In genomic region chr17:47611661-47611982, GRCm38 (mm10) we compare ENCODE assay signal across 8 mouse cellular contexts. TPM values are rescaled to one million over a fixed set of nuclear protein-coding genes. Genes with fewer than 3 reads are reported as not detected.
A peak's percentile ranks its signal among the peaks of the same experiment; 100 is the strongest.
DNase-seq lines count a peak whose midpoint lies in the region; ATAC-seq and TF ChIP-seq lines count a peak whose summit lies in the region.

No protein-coding gene starts in this region.

- peak overlapping the region; percentile 65 for H3K4me3 ChIP-seq in heart, postnatal 0 days (ENCODE audit: low read depth, low read length)
- H3K4me3 ChIP-seq in bone marrow, adult 2 months (replicated peaks; ENCODE audit: control insufficient read depth, low read depth, low read length): peak overlapping the region; percentile 96
- peak overlapping the region; percentile 79 for H3K4me3 ChIP-seq in hindbrain, embryonic 14.5 days (replicated peaks; ENCODE audit: low read length)
- peak overlapping the region; percentile 87 for H3K4me3 ChIP-seq in midbrain, embryonic 11.5 days (ENCODE audit: low read depth, low read length)

- no peak for TF ChIP-seq EP300 in heart, postnatal 0 days (IDR thresholded peaks at IDR 0.05; ENCODE audit: low read depth)

- under 1% methylated on average over 13 of the region's 13 CpGs for WGBS in heart, postnatal 0 days
- WGBS in bone marrow, adult 2 months: 0% methylated on average over 13 of the region's 13 CpGs
- WGBS in hindbrain, embryonic 14.5 days: under 1% methylated on average over 13 of the region's 13 CpGs
- WGBS in midbrain, embryonic 11.5 days: 0% methylated on average over 13 of the region's 13 CpGs

- peak; percentile 14; the same call in 1 of the 2 replicates for ATAC-seq in heart, postnatal 0 days (ENCODE audit: insufficient read depth, low read depth)
- ATAC-seq in hindbrain, embryonic 14.5 days (ENCODE audit: low FRiP score): no peak; the same call in 1 of the 2 replicates
- ATAC-seq in midbrain, embryonic 11.5 days (ENCODE audit: low FRiP score): no peak; the same call in 1 of the 2 replicates

- H3K27ac ChIP-seq in heart, postnatal 0 days (ENCODE audit: low read depth): peak overlapping the region; percentile 43
- peak overlapping the region; percentile 65 for H3K27ac ChIP-seq in bone marrow, adult 2 months (ENCODE audit: control insufficient read depth, insufficient read depth, low read depth, low read length, poor library complexity)
- peak overlapping the region; percentile 55 for H3K27ac ChIP-seq in hindbrain, embryonic 14.5 days
- H3K27ac ChIP-seq in midbrain, embryonic 11.5 days (ENCODE audit: low read depth, low read length): no peak overlapping the region; the same call in 1 of the 2 replicates

- peaks cover 31% of the 10 kb centered on the region for H3K36me3 ChIP-seq in heart, postnatal 0 days (replicated peaks; ENCODE audit: control insufficient read depth, insufficient read depth, low read length)
- peaks cover 39% of the 10 kb centered on the region for H3K36me3 ChIP-seq in hindbrain, embryonic 14.5 days (replicated peaks; ENCODE audit: control insufficient read depth, insufficient read depth)
- peaks cover 3% of the 10 kb centered on the region; the same call in 1 of the 2 replicates for H3K36me3 ChIP-seq in midbrain, embryonic 11.5 days (ENCODE audit: control insufficient read depth, insufficient read depth, low read length)

- peaks cover 11% of the 10 kb centered on the region; the same call in 1 of the 2 replicates for H3K4me1 ChIP-seq in heart, postnatal 0 days (ENCODE audit: control insufficient read depth, insufficient read depth)
- peaks cover 3% of the 10 kb centered on the region; the same call in 1 of the 2 replicates for H3K4me1 ChIP-seq in bone marrow, adult 2 months (ENCODE audit: control insufficient read depth, insufficient read depth, low read length)
- H3K4me1 ChIP-seq in hindbrain, embryonic 14.5 days (replicated peaks; ENCODE audit: control insufficient read depth, insufficient read depth, low read length): peaks cover 20% of the 10 kb centered on the region
- H3K4me1 ChIP-seq in midbrain, embryonic 11.5 days (ENCODE audit: control insufficient read depth, insufficient read depth, low read length): peaks cover 17% of the 10 kb centered on the region

- H3K4me2 ChIP-seq in heart, postnatal 0 days (ENCODE audit: low read depth, low read length): peak overlapping the region; percentile 76
- H3K4me2 ChIP-seq in hindbrain, embryonic 14.5 days (replicated peaks): peak overlapping the region; percentile 95
- H3K4me2 ChIP-seq in midbrain, embryonic 11.5 days: peak overlapping the region; percentile 92

- no peak for TF ChIP-seq CTCF in heart, postnatal 0 days (IDR thresholded peaks at IDR 0.05; ENCODE audit: low read depth)
- TF ChIP-seq CTCF in bone marrow, adult 2 months (IDR thresholded peaks at IDR 0.05; ENCODE audit: control insufficient read depth, insufficient read depth, low read length): no peak

- TF ChIP-seq POLR2A in bone marrow, adult 2 months (IDR thresholded peaks at IDR 0.05; ENCODE audit: borderline replicate concordance, control insufficient read depth, low read depth, low read length): no peak

- no peaks in the 10 kb centered on the region for H3K9me3 ChIP-seq in heart, postnatal 0 days (replicated peaks; ENCODE audit: control insufficient read depth, low read length)
- no peaks in the 10 kb centered on the region for H3K9me3 ChIP-seq in hindbrain, embryonic 14.5 days (ENCODE audit: control insufficient read depth, low read length)
- H3K9me3 ChIP-seq in midbrain, embryonic 11.5 days (ENCODE audit: control insufficient read depth, low read length): no peaks in the 10 kb centered on the region

- H3K27me3 ChIP-seq in heart, postnatal 0 days (ENCODE audit: control insufficient read depth, insufficient read depth, low read length): no peaks in the 10 kb centered on the region
- H3K27me3 ChIP-seq in hindbrain, embryonic 14.5 days (ENCODE audit: control insufficient read depth, insufficient read depth, low read length): no peaks in the 10 kb centered on the region
- H3K27me3 ChIP-seq in midbrain, embryonic 11.5 days (ENCODE audit: control insufficient read depth, insufficient read depth, low read length): no peaks in the 10 kb centered on the region

- peak overlapping the region; percentile 70 for H3K9ac ChIP-seq in heart, postnatal 0 days (replicated peaks; ENCODE audit: low read depth, low read length)
- peak overlapping the region; percentile 79 for H3K9ac ChIP-seq in hindbrain, embryonic 14.5 days
- peak overlapping the region; percentile 77 for H3K9ac ChIP-seq in midbrain, embryonic 11.5 days (ENCODE audit: low read length)

- DNase-seq in heart, postnatal 0 days (ENCODE audit: low spot score): no peak
- no peak for DNase-seq in heart, adult 8-10 months (ENCODE audit: low spot score)
- DNase-seq in hindbrain, embryonic 14.5 days (ENCODE audit: low spot score): no peak
- no peak for DNase-seq in midbrain, embryonic 11.5 days (ENCODE audit: low spot score, missing footprints)
- no peak for DNase-seq in right cerebral cortex, postnatal 36 days (ENCODE audit: low spot score in 2 of 2)
- DNase-seq in thymus, postnatal 14 days: no peak
- no peak for DNase-seq in urinary bladder, postnatal 25 days (ENCODE audit: low spot score)

RNA-seq across cellular contexts. Expression of gene Gm20517, which starts 0.2 kb away (rescaled TPM):
- 2.3 TPM in 1 of 2 replicates, not detected in the other for total RNA-seq in heart, postnatal 0 days (2014; rRNA removed; ENCODE audit: low replicate concordance)
- polyA plus RNA-seq in heart, postnatal 0 days (2015; fragmentation: Nextera tagmentation; extraction: Ambion mirVana): 1.4 and 1.7 TPM in 2 replicates
- total RNA-seq in heart, adult 8-10 months (2022): 1 to 10 TPM in 3 of 4 experiments, under 1 TPM in 1; 0.35 to 5.1 (median 2.0) TPM
- 3.0 and 5.1 TPM in 2 replicates for polyA plus RNA-seq in bone marrow, adult 2 months (2011; ENCODE audit: insufficient read depth, insufficient read length, low replicate concordance, missing spikeins)
- polyA plus RNA-seq in hindbrain, embryonic 14.5 days (2014; fragmentation: Nextera tagmentation; extraction: Ambion mirVana): 3.0 and 3.1 TPM in 2 replicates
- 1.4 and 1.8 TPM in 2 replicates for polyA plus RNA-seq in midbrain, embryonic 11.5 days (2014; fragmentation: Nextera tagmentation; extraction: Ambion mirVana)

RNA-seq across cellular contexts. Expression of gene Med20, which starts 0.2 kb away (rescaled TPM):
- 26.5 and 30.1 TPM in 2 replicates for total RNA-seq in heart, postnatal 0 days (2014; rRNA removed; ENCODE audit: low replicate concordance)
- polyA plus RNA-seq in heart, postnatal 0 days (2015; fragmentation: Nextera tagmentation; extraction: Ambion mirVana): 21.8 and 26.3 TPM in 2 replicates
- 10 to 100 TPM; 15.7 to 19.9 (median 18.1) TPM for total RNA-seq in heart, adult 8-10 months (2022)
- 18.0 and 21.2 TPM in 2 replicates for polyA plus RNA-seq in bone marrow, adult 2 months (2011; ENCODE audit: insufficient read depth, insufficient read length, low replicate concordance, missing spikeins)
- polyA plus RNA-seq in hindbrain, embryonic 14.5 days (2014; fragmentation: Nextera tagmentation; extraction: Ambion mirVana): 42.3 and 44.7 TPM in 2 replicates
- 39.0 and 41.2 TPM in 2 replicates for polyA plus RNA-seq in midbrain, embryonic 11.5 days (2014; fragmentation: Nextera tagmentation; extraction: Ambion mirVana)

RNA-seq across cellular contexts. Expression of gene Bysl, which starts 0.3 kb away (rescaled TPM):
- total RNA-seq in heart, postnatal 0 days (2014; rRNA removed; ENCODE audit: low replicate concordance): 14.3 and 17.4 TPM in 2 replicates
- 15.8 and 19.9 TPM in 2 replicates for polyA plus RNA-seq in heart, postnatal 0 days (2015; fragmentation: Nextera tagmentation; extraction: Ambion mirVana)
- total RNA-seq in heart, adult 8-10 months (2022): 10 to 100 TPM; 14.2 to 16.9 (median 15.9) TPM
- 5.8 and 9.5 TPM in 2 replicates for polyA plus RNA-seq in bone marrow, adult 2 months (2011; ENCODE audit: insufficient read depth, insufficient read length, low replicate concordance, missing spikeins)
- 33.3 and 34.3 TPM in 2 replicates for polyA plus RNA-seq in hindbrain, embryonic 14.5 days (2014; fragmentation: Nextera tagmentation; extraction: Ambion mirVana)
- 29.6 and 30.4 TPM in 2 replicates for polyA plus RNA-seq in midbrain, embryonic 11.5 days (2014; fragmentation: Nextera tagmentation; extraction: Ambion mirVana)

RNA-seq across cellular contexts. Expression of gene Usp49, which starts 18.9 kb away (rescaled TPM):
- total RNA-seq in heart, postnatal 0 days (2014; rRNA removed; ENCODE audit: low replicate concordance): 3.5 and 10.8 TPM in 2 replicates
- 1.4 TPM in 2 replicates for polyA plus RNA-seq in heart, postnatal 0 days (2015; fragmentation: Nextera tagmentation; extraction: Ambion mirVana)
- total RNA-seq in heart, adult 8-10 months (2022): 1 to 10 TPM; 3.4 to 4.6 (median 3.7) TPM
- polyA plus RNA-seq in bone marrow, adult 2 months (2011; ENCODE audit: insufficient read depth, insufficient read length, low replicate concordance, missing spikeins): 9.3 and 10.3 TPM in 2 replicates
- 6.7 and 7.6 TPM in 2 replicates for polyA plus RNA-seq in hindbrain, embryonic 14.5 days (2014; fragmentation: Nextera tagmentation; extraction: Ambion mirVana)
- 6.3 and 8.0 TPM in 2 replicates for polyA plus RNA-seq in midbrain, embryonic 11.5 days (2014; fragmentation: Nextera tagmentation; extraction: Ambion mirVana)
